Mouse (Mus musculus) cerebral cortex, adult 2 months (tissue): Measurements from ENCODE around the gene Ube2h.

Experiments used
- WGBS: fragments of 180-500 bp; shearing (Covaris S2); methylation state at CpG from one replicate; pipeline ENCODE4 v1.1.7; 2018; 5-methylcytosine and 5-hydroxymethylcytosine counted together

The Ube2h gene

GRCm38 (mm10) chr6:30304399-30304917 lies at the start of gene Ube2h:
Ube2h (minus strand) TSS chr6:30304539.
- 1% methylated on average over 33 of the region's 33 CpGs for WGBS

GRCm38 (mm10) chr6:30353661-30354060 lies 49.3 kb upstream of the Ube2h start:
- 85% methylated on average over 8 of the region's 8 CpGs for WGBS

DNA sequence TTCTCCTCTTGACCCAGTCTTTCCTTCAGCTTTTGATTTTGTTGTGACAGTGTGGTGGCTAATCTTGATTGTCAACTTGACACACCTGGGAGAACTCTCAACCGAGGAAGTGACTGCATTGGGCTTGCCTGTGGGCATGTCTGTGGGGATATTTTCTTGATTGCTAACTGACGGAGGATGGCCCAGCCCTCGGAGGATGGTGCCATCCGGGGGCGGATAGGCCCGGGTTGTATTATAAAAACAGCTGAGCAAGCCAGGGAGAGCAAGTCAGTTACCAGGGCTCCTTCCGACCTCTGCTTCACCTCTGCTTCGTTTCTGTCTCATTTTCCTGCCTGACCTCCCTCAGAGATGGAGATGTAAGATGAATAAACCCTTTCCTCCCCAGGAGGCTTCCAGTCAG lies 48.4 kb upstream of the Ube2h start:
- 63% methylated on average over 8 of the region's 8 CpGs for WGBS

DNA sequence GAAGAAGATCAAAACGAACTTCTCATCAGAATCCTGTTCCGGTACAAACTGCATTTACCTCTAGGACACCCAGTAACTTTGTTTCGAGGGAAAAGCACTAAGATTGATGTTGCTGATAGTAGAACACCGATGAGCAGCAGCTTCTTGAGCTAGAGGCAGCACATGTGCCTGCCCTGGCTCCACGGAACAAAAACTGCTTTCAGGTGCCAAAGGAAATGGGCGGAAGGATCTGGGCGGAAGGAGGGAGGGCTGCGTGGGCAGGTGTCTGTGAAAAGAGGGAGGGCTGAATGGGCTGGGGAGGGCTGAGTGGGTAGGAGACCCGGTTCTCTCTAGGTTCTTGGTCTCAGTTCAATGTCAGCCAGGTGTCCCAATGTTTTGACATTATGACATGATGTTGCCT lies 47.0 kb upstream of the Ube2h start:
- 60% methylated on average over 9 of the region's 9 CpGs for WGBS

DNA sequence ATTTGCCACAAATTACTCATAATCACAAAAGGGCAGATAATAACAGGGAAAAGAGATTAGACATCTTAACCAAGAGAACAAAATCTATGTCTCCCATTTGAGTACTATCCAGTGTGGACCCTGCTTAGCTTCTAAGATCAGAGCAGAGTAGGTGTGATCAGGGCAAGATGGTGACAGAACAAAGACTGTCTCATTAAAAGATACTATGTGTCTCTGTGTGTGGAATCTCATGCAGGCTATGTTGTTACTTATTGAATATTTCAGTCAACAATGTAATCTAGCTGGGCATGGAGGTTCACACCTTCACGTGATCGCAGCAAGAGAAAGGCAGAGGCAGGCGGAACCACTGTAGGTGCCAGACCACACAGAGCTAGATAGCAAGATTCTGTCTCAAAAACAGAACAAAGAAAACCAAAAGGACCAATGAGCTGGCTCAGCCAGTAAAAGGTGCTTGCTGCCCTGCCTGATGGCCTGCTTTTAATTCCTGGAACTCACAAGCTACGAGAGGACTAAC lies 43.0 kb upstream of the Ube2h start:
- WGBS: 84% methylated on average over 4 of the region's 4 CpGs

- WGBS: 41% methylated on average over 6 of the region's 6 CpGs
These were observed 42.4 kb upstream of the Ube2h start for GRCm38 (mm10) chr6:30346737-30347136.

- WGBS: 73% methylated on average over 6 of the region's 6 CpGs
These were observed 39.7 kb upstream of the Ube2h start for GRCm38 (mm10) chr6:30344032-30344431.

- WGBS: 68% methylated on average over 4 of the region's 4 CpGs
These were observed 36.0 kb upstream of the Ube2h start for GRCm38 (mm10) chr6:30340231-30340873.

DNA sequence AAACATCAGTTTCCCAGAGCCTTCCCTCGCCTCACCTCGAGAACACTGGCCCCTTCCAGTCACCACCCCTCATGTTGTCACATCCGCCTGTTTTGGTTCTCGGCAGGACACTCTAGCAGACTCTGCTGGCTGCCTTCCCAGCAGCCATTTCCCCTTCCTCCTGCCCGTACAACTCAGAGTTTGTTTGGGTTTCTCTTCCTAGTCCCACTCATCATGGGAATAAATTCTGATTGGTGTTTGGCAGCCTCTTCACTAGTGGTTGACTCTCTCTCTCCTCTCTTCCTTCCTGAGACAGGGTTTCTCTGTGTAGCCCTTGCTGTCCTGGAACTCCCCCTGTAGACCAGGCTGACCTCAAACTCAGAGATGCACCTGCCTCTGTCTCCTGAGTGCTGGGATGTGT lies 32.6 kb upstream of the Ube2h start:
- whole genome bisulfite sequencing: 6% methylated on average over 5 of the region's 5 CpGs

GRCm38 (mm10) chr6:30332262-30332661 lies 27.9 kb upstream of the Ube2h start:
- 76% methylated on average over 4 of the region's 4 CpGs for WGBS

DNA sequence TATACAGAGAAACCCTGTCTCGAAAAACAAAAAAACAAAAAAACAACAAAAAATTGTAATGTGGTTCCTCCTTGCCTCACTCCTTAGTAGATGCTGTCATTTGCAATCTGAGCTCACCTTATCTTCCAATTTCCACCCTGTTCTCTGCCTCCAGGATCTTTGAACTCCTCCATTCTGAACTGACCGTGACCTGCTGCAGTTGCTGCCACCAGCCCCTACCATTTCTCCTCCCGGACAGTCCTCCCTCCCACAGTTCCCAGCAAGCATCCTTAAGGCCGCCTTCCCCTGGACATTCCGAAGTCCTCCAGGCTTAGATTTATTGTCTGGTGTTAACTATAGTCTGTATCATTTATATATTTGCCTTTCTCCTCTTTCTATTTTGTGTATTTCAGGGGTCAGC lies 26.4 kb upstream of the Ube2h start:
- WGBS: 90% methylated on average over 5 of the region's 5 CpGs

GRCm38 (mm10) chr6:30325932-30326501 lies 21.7 kb upstream of the Ube2h start:
- WGBS: 79% methylated on average over 3 of the region's 4 CpGs

- 79% methylated on average over 4 of the region's 4 CpGs for WGBS
These were observed 16.7 kb upstream of the Ube2h start for GRCm38 (mm10) chr6:30321002-30321401.

DNA sequence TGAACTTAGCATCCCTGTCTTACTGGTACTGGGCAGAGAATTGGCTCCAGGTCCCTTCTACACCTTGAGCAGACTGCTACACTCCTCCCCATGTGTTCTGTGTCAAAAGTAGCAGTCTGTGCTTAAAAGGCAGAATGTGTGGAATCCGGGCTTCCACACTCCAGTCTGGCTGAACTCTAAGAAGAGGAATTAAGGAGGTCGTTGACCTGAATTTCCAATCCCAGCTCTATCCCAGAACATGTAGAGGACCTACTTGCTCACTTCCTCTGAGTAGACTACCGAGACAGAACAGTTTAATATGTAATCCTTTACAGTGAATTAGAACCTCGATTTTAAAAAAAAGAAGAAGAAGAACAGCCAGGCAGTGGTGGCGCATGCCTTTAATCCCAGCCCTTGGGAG lies 14.9 kb upstream of the Ube2h start:
- WGBS: 90% methylated on average over 5 of the region's 5 CpGs

DNA sequence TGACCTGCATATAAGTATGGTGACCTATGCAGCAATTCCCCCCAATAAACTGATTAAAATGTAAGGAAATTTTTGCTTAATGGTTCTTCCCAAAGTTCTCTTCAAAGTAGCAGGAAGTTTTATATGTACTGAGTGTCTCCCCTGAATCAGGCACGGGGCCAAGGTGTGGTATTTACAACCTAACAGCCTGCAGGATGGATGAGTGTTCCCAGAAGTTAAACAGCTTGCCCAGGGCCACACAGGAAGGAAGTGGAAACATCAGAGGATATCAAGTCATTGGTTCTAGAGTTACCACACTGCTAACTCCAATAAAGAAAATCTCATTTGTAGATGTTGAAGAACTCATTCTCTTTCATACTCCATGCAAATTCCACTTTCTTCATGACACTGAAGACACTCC lies 7.7 kb upstream of the Ube2h start:
- WGBS: 67% methylated on average over 1 of the region's 1 CpGs

DNA sequence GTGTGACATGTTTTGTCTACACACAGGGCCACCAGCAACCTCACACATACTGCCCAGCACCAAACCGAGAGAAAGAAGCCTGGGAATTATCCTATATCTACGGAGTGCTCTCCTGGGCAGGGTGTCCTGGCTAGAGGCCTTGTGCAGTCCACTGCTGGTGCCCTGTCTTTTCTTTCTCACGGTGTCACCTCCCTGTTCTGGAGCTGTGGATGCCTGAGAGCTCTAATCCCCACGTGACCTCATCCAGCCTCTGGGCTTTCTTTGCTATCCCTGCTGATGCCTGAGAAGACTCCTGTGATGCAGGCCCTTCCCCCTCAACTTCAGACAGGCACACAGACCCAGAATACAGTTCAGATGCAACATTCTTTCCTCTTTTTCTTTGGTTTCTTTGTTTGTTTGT lies 4.4 kb upstream of the Ube2h start:
- 65% methylated on average over 4 of the region's 4 CpGs for WGBS

GRCm38 (mm10) chr6:30307691-30308090 lies 3.4 kb upstream of the Ube2h start:
- 76% methylated on average over 9 of the region's 9 CpGs for WGBS

GRCm38 (mm10) chr6:30303771-30304398 lies 454 bp downstream of the Ube2h start:
- WGBS: 2% methylated on average over 46 of the region's 66 CpGs

DNA sequence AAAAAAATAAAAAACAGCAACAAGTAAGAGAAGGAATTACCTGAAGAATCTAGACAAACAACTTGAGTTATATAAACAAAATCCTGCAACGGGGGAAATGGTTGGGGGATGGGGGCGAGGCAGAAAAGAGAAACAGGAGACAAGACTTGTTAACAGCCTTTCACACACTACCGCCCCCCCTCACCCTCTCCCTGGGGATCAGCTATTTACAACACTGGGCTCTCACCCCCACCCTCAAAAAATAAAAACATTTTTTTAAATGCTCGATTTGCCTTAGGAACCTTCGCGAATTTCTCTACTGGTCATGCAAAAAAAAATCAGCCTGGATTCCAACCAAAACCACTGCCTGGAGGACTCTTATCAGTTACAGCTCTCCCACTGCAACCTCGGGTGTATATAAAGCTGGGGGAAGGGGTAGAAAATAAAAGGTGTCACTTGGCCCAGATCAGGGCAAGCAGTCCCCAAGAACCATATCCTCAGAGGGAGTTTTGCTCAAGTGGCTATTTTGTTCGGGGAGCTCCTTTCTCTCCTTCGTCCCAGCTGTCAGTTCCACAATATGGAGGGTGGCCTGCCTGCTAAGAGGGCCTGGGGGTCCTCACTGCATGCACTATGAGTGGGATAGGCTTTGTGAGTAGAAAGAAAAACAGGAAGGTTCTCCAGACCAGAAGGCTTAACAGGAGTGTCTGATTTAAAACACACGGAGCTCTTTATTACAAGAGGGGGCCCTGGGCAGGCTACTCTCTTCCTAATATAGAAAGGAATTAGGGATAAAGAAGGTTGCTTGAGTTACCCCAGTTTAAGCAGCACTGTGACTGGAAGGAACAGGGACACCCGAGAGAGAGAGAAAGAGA lies 1.3 kb downstream of the Ube2h start:
- under 1% methylated on average over 11 of the region's 11 CpGs for WGBS

DNA sequence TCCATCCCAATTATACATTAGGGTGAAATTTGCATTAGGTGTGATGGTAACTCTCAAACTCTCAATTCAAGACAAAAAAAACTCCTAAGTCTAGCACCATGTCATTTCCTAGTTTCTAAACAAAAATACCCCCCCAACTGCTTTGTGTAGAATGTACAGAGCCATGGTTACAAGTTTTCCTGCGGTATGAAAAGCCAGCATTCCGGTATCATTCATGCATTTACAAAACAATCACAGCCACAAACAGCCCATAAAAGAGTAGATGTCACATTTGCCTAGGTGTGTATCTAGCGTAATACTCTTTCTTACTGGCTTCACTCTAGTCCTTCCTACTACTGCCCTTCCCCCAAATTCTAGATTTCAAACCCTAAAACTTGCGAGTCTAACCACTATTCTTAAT lies 2.2 kb downstream of the Ube2h start:
- WGBS: 3% methylated on average over 4 of the region's 4 CpGs

- WGBS: 5% methylated on average over 7 of the region's 7 CpGs
These were observed 3.4 kb downstream of the Ube2h start for GRCm38 (mm10) chr6:30300901-30301300.

GRCm38 (mm10) chr6:30300372-30300771 lies 4.0 kb downstream of the Ube2h start:
- 1% methylated on average over 5 of the region's 5 CpGs for WGBS
